Comparison of ENCODE assay signal across 41 mouse cellular contexts in genomic region chr2:25233421-25233820, GRCm38 (mm10). TPM values are rescaled to one million over a fixed set of nuclear protein-coding genes. Genes with fewer than 3 reads are reported as not detected.
A peak's percentile ranks its signal among the peaks of the same experiment; 100 is the strongest.
DNase-seq lines count a peak whose midpoint lies in the region; ATAC-seq and TF ChIP-seq lines count a peak whose summit lies in the region.
"Had no signal": no experiment of that assay in that cellular context is flagged by ENCODE, and none has a peak within 500 bp of the region (broad histone marks: within the 10 kb centered on the region; RNA-seq: fewer than 3 reads in every experiment).

No protein-coding gene starts in this region.

- WGBS in kidney, adult 2 months = 62% methylated on average over 4 of the region's 4 CpGs
- WGBS in kidney, embryonic 16.5 days = 78% methylated on average over 4 of the region's 4 CpGs

- no peak for ATAC-seq in kidney, embryonic 16.5 days (ENCODE audit: low FRiP score, low TSS enrichment)
- ATAC-seq in G1E (ENCODE audit: extremely low read depth, insufficient number of reproducible peaks, low FRiP score, poor library complexity, severe bottlenecking) = peak; percentile 64
- peak; percentile 60 for ATAC-seq in granulocyte monocyte progenitor cell, adult 5-6 weeks (replicated peaks; ENCODE audit: poor library complexity, severe bottlenecking)
- peak; percentile 55 for ATAC-seq in megakaryocyte, adult 5-6 weeks (ENCODE audit: poor library complexity, severe bottlenecking)
- ATAC-seq: forebrain, embryonic 15.5 days; hindbrain, embryonic 16.5 days had no signal

- H3K4me3 ChIP-seq in kidney, adult 2 months (ENCODE audit: insufficient read depth, low read depth, low read length) = peak overlapping the region; percentile 29
- no peak overlapping the region for H3K4me3 ChIP-seq in kidney, embryonic 16.5 days (ENCODE audit: low read length)
- H3K4me3 ChIP-seq in G1E (ENCODE audit: low read depth, low read length) = peak overlapping the region; percentile 61; the same call in 1 of the 2 replicates
- H3K4me3 ChIP-seq: embryonic facial prominence, embryonic 12.5 days; forebrain, embryonic 10.5 days; forebrain, embryonic 15.5 days; heart, adult 2 months; heart, embryonic 12.5 days; hindbrain, embryonic 10.5 days; left cerebral cortex, adult 2 months; limb, embryonic 12.5 days; liver, embryonic 13.5 days; midbrain, embryonic 10.5 days; myocyte; neural tube, embryonic 12.5 days had no signal

- H3K27ac ChIP-seq in kidney, adult 2 months (ENCODE audit: insufficient read depth, low read depth, low read length) = peak overlapping the region; percentile 65
- no peak overlapping the region for H3K27ac ChIP-seq in kidney, embryonic 16.5 days (ENCODE audit: low read length)
- H3K27ac ChIP-seq: embryonic facial prominence, embryonic 12.5 days; forebrain, embryonic 10.5 days; forebrain, embryonic 15.5 days; heart, adult 2 months; hindbrain, embryonic 10.5 days; left cerebral cortex, adult 2 months; limb, embryonic 12.5 days; liver, embryonic 13.5 days; macrophage; midbrain, embryonic 10.5 days; neural tube, embryonic 12.5 days had no signal

- no peak for TF ChIP-seq POLR2A in kidney, adult 2 months (IDR thresholded peaks at IDR 0.05; ENCODE audit: low read depth, low read length)

- H3K9ac ChIP-seq in kidney, embryonic 16.5 days (replicated peaks; ENCODE audit: low read length) = no peak overlapping the region
- H3K9ac ChIP-seq: embryonic facial prominence, embryonic 12.5 days; forebrain, embryonic 15.5 days; heart, embryonic 12.5 days; limb, embryonic 12.5 days; liver, embryonic 13.5 days; neural tube, embryonic 12.5 days had no signal

- DNase-seq in kidney, adult 2 months = no peak
- DNase-seq in G1E (ENCODE audit: low spot score) = peak; percentile 82
- DNase-seq in layer of hippocampus, adult 9-11 months = no peak
- no peak for DNase-seq in heart, postnatal 36 days
- no peak for DNase-seq in spleen, postnatal 14 days (ENCODE audit: low spot score in 2 of 2)
- DNase-seq: adrenal gland, postnatal 10 days; cerebellum, adult 11 months; cerebellum, postnatal 10 days; gastrocnemius, postnatal 25 days; heart, adult 2 months; liver, embryonic 13.5 days; lung, adult 2 months; lung, postnatal 10 days; right cerebral cortex, postnatal 4 days; thymus, adult 2 months; thymus, postnatal 36 days had no signal

- H3K36me3 ChIP-seq in kidney, adult 2 months (ENCODE audit: control insufficient read depth, insufficient read depth, low read length) = no peaks in the 10 kb centered on the region
- no peaks in the 10 kb centered on the region for H3K36me3 ChIP-seq in kidney, embryonic 16.5 days (ENCODE audit: insufficient read depth, low read length)
- peaks cover 4% of the 10 kb centered on the region for H3K36me3 ChIP-seq in G1E (replicated peaks)
- H3K36me3 ChIP-seq: embryonic facial prominence, embryonic 12.5 days; forebrain, embryonic 10.5 days; forebrain, embryonic 15.5 days; heart, embryonic 12.5 days; hindbrain, embryonic 10.5 days; limb, embryonic 12.5 days; liver, embryonic 13.5 days; midbrain, embryonic 10.5 days; neural tube, embryonic 12.5 days had no signal

- H3K9me3 ChIP-seq in kidney, embryonic 16.5 days (ENCODE audit: low read length) = no peaks in the 10 kb centered on the region
- no peaks in the 10 kb centered on the region for H3K9me3 ChIP-seq in G1E (replicated peaks)
- H3K9me3 ChIP-seq: embryonic facial prominence, embryonic 12.5 days; forebrain, embryonic 10.5 days; forebrain, embryonic 15.5 days; heart, embryonic 12.5 days; hindbrain, embryonic 10.5 days; limb, embryonic 12.5 days; liver, embryonic 13.5 days; midbrain, embryonic 10.5 days; neural tube, embryonic 12.5 days had no signal

- H3K4me2 ChIP-seq in kidney, embryonic 16.5 days (replicated peaks; ENCODE audit: low read depth, low read length) = no peak overlapping the region
- H3K4me2 ChIP-seq: embryonic facial prominence, embryonic 12.5 days; forebrain, embryonic 15.5 days; heart, embryonic 12.5 days; limb, embryonic 12.5 days; liver, embryonic 13.5 days; neural tube, embryonic 12.5 days had no signal

- no peaks in the 10 kb centered on the region for H3K27me3 ChIP-seq in kidney, adult 2 months (replicated peaks; ENCODE audit: control insufficient read depth, insufficient read depth, low read length)
- H3K27me3 ChIP-seq in kidney, embryonic 16.5 days (ENCODE audit: insufficient read depth, low read length) = no peaks in the 10 kb centered on the region
- peaks cover 44% of the 10 kb centered on the region for H3K27me3 ChIP-seq in G1E (ENCODE audit: insufficient read depth, low read length)

- no peak for TF ChIP-seq CTCF in kidney, adult 2 months (conservative IDR thresholded peaks at IDR 0.05; ENCODE audit: insufficient read depth, insufficient read length, low read depth, low read length)
- TF ChIP-seq CTCF in G1E (IDR thresholded peaks at IDR 0.05; ENCODE audit: low read depth, low read length) = no peak

- intact Hi-C loops in heart, postnatal 36 days (cut with DNase I) = no loop called here

- H3K4me1 ChIP-seq in kidney, adult 2 months (ENCODE audit: control insufficient read depth, insufficient read depth, low read length) = peaks cover 12% of the 10 kb centered on the region
- H3K4me1 ChIP-seq in kidney, embryonic 16.5 days (ENCODE audit: insufficient read depth, low read length) = peaks cover 6% of the 10 kb centered on the region
- peaks cover 99% of the 10 kb centered on the region for H3K4me1 ChIP-seq in G1E (ENCODE audit: insufficient read depth, low read depth, low read length)
- H3K4me1 ChIP-seq: embryonic facial prominence, embryonic 12.5 days; limb, embryonic 12.5 days had no signal

RNA-seq across cellular contexts. Expression of gene Slc34a3, which starts 0.7 kb away (rescaled TPM):
- polyA plus RNA-seq in kidney, adult 2 months (2012; rRNA removed) = 240 and 299 TPM in 2 replicates
- 1.9 and 2.0 TPM in 2 replicates for polyA plus RNA-seq in kidney, embryonic 16.5 days (2015; fragmentation: Nextera tagmentation; extraction: Ambion mirVana)
- total RNA-seq in G1E (2014; fragmentation: Nextera tagmentation) (0.63 TPM in 1 of 2 replicates, not detected in the other), G1E (2017) (not detected in 2 replicates)
- 0.91 and 0.95 TPM in 2 replicates for polyA plus RNA-seq in G1E (2012)
- not detected in 2 replicates for total RNA-seq in granulocyte monocyte progenitor cell, adult 5-6 weeks (2014; fragmentation: Nextera tagmentation)
- total RNA-seq in granulocyte monocyte progenitor cell, adult 5-6 weeks (2017) = not detected in 2 replicates
- not detected in 2 replicates for total RNA-seq in megakaryocyte, adult 5-6 weeks (2015)
- total RNA-seq in megakaryocyte, adult 5-6 weeks (2017) = not detected in 2 replicates
- not detected for total RNA-seq in heart, postnatal 36 days (2021)
- total RNA-seq: adrenal gland, postnatal 10 days; gastrocnemius, adult 18-20 months; gastrocnemius, postnatal 25 days; heart, adult 2 months; layer of hippocampus, adult 18-20 months; layer of hippocampus, postnatal 14 days; left cerebral cortex, adult 2 months; left cerebral cortex, postnatal 25 days; midbrain, postnatal 0 days had no signal
- polyA plus RNA-seq: embryonic facial prominence, embryonic 12.5 days; forebrain, embryonic 10.5 days; forebrain, embryonic 15.5 days; heart, adult 2 months; heart, embryonic 12.5 days; heart, postnatal 0 days; hindbrain, embryonic 10.5 days; hindbrain, embryonic 16.5 days; limb, embryonic 12.5 days; liver, embryonic 13.5 days; lung, adult 2 months; macrophage; midbrain, embryonic 10.5 days; midbrain, postnatal 0 days; myocyte; neural tube, embryonic 12.5 days had no signal

RNA-seq across cellular contexts. Expression of gene Rnf224, which starts 3.2 kb away (rescaled TPM):
- 0.06 and 0.12 TPM in 2 replicates for polyA plus RNA-seq in kidney, adult 2 months (2012; rRNA removed)
- 0.55 and 0.69 TPM in 2 replicates for polyA plus RNA-seq in kidney, embryonic 16.5 days (2015; fragmentation: Nextera tagmentation; extraction: Ambion mirVana)
- total RNA-seq in G1E (2014; fragmentation: Nextera tagmentation) (not detected in 2 replicates), G1E (2017) (0.35 and 0.66 TPM in 2 replicates)
- polyA plus RNA-seq in G1E (2012) = 0.09 and 0.13 TPM in 2 replicates
- not detected in 2 replicates for total RNA-seq in granulocyte monocyte progenitor cell, adult 5-6 weeks (2014; fragmentation: Nextera tagmentation)
- total RNA-seq in granulocyte monocyte progenitor cell, adult 5-6 weeks (2017) = not detected in 2 replicates
- not detected in 2 replicates for total RNA-seq in megakaryocyte, adult 5-6 weeks (2015)
- total RNA-seq in megakaryocyte, adult 5-6 weeks (2017) = not detected in 2 replicates
- not detected for total RNA-seq in heart, postnatal 36 days (2021)
- total RNA-seq: adrenal gland, postnatal 10 days; gastrocnemius, adult 18-20 months; gastrocnemius, postnatal 25 days; heart, adult 2 months; layer of hippocampus, adult 18-20 months; layer of hippocampus, postnatal 14 days; left cerebral cortex, adult 2 months; left cerebral cortex, postnatal 25 days had no signal
- polyA plus RNA-seq: embryonic facial prominence, embryonic 12.5 days; forebrain, embryonic 10.5 days; forebrain, embryonic 15.5 days; frontal cortex, adult 2 months; heart, adult 2 months; heart, embryonic 12.5 days; heart, postnatal 0 days; hindbrain, embryonic 10.5 days; hindbrain, embryonic 16.5 days; intestine, embryonic 14.5 days; limb, embryonic 12.5 days; liver, embryonic 13.5 days; macrophage; midbrain, embryonic 10.5 days; midbrain, postnatal 0 days; myocyte; neural tube, embryonic 12.5 days; spleen, adult 2 months had no signal

RNA-seq across cellular contexts. Expression of gene Rnf208, which starts 8.6 kb away (rescaled TPM):
- polyA plus RNA-seq in kidney, adult 2 months (2012; rRNA removed) = 49.1 and 57.9 TPM in 2 replicates
- polyA plus RNA-seq in kidney, embryonic 16.5 days (2015; fragmentation: Nextera tagmentation; extraction: Ambion mirVana) = 24.0 and 26.3 TPM in 2 replicates
- total RNA-seq in G1E (2014; fragmentation: Nextera tagmentation) (14.7 and 18.4 TPM in 2 replicates), G1E (2017) (0.22 and 0.41 TPM in 2 replicates)
- polyA plus RNA-seq in G1E (2012) = 54.7 and 72.0 TPM in 2 replicates
- 0.58 TPM in 1 of 2 replicates, not detected in the other for total RNA-seq in granulocyte monocyte progenitor cell, adult 5-6 weeks (2014; fragmentation: Nextera tagmentation)
- not detected in 2 replicates for total RNA-seq in granulocyte monocyte progenitor cell, adult 5-6 weeks (2017)
- total RNA-seq in megakaryocyte, adult 5-6 weeks (2015) = 0.14 TPM in 1 of 2 replicates, not detected in the other
- total RNA-seq in megakaryocyte, adult 5-6 weeks (2017) = not detected in 2 replicates
- total RNA-seq in heart, postnatal 36 days (2021) = under 1 TPM; 0.27 to 0.44 TPM
- polyA plus RNA-seq: macrophage had no signal

RNA-seq across cellular contexts. Expression of gene Cysrt1, which starts 8.8 kb away (rescaled TPM):
- polyA plus RNA-seq in kidney, adult 2 months (2012; rRNA removed) = 0.66 and 1.2 TPM in 2 replicates
- 0.21 and 0.30 TPM in 2 replicates for polyA plus RNA-seq in kidney, embryonic 16.5 days (2015; fragmentation: Nextera tagmentation; extraction: Ambion mirVana)
- total RNA-seq in G1E (2014; fragmentation: Nextera tagmentation) (not detected in 2 replicates), G1E (2017) (not detected in 2 replicates)
- polyA plus RNA-seq in G1E (2012) = not detected in 2 replicates
- total RNA-seq in granulocyte monocyte progenitor cell, adult 5-6 weeks (2014; fragmentation: Nextera tagmentation) = not detected in 2 replicates
- not detected in 2 replicates for total RNA-seq in granulocyte monocyte progenitor cell, adult 5-6 weeks (2017)
- total RNA-seq in megakaryocyte, adult 5-6 weeks (2015) = not detected in 2 replicates
- not detected in 2 replicates for total RNA-seq in megakaryocyte, adult 5-6 weeks (2017)
- total RNA-seq in heart, postnatal 36 days (2021) = not detected
- total RNA-seq: adrenal gland, postnatal 10 days; gastrocnemius, adult 18-20 months; gastrocnemius, postnatal 25 days; heart, adult 2 months; layer of hippocampus, adult 18-20 months; layer of hippocampus, postnatal 14 days; left cerebral cortex, adult 2 months; left cerebral cortex, postnatal 25 days had no signal
- polyA plus RNA-seq: embryonic facial prominence, embryonic 12.5 days; heart, adult 2 months; heart, embryonic 12.5 days; heart, postnatal 0 days; hindbrain, embryonic 10.5 days; kidney, embryonic 14.5 days; limb, embryonic 12.5 days; liver, embryonic 13.5 days; macrophage; myocyte; spleen, adult 2 months had no signal

RNA-seq across cellular contexts. Expression of gene Tubb4b, which starts 8.9 kb away (rescaled TPM):
- polyA plus RNA-seq in kidney, adult 2 months (2012; rRNA removed) = 313 and 314 TPM in 2 replicates
- polyA plus RNA-seq in kidney, embryonic 16.5 days (2015; fragmentation: Nextera tagmentation; extraction: Ambion mirVana) = 627 and 671 TPM in 2 replicates
- total RNA-seq in G1E (2014; fragmentation: Nextera tagmentation) (367 and 427 TPM in 2 replicates), G1E (2017) (799 and 1,022 TPM in 2 replicates)
- 414 and 639 TPM in 2 replicates for polyA plus RNA-seq in G1E (2012)
- total RNA-seq in granulocyte monocyte progenitor cell, adult 5-6 weeks (2014; fragmentation: Nextera tagmentation) = 180 and 327 TPM in 2 replicates
- 560 and 623 TPM in 2 replicates for total RNA-seq in granulocyte monocyte progenitor cell, adult 5-6 weeks (2017)
- total RNA-seq in megakaryocyte, adult 5-6 weeks (2015) = 269 and 285 TPM in 2 replicates
- total RNA-seq in megakaryocyte, adult 5-6 weeks (2017) = 371 and 385 TPM in 2 replicates
- total RNA-seq in heart, postnatal 36 days (2021) = 100 to 1,000 TPM; 240 to 254 TPM
